Mouse (Mus musculus): ENCODE data around the gene Per2. TPM values are rescaled to one million over a fixed set of nuclear protein-coding genes. Genes with fewer than 3 reads are reported as not detected.

The Per2 gene
- total RNA-seq, 2 experiments from 2014 or later = 4.9 to 6.8 TPM

DNA sequence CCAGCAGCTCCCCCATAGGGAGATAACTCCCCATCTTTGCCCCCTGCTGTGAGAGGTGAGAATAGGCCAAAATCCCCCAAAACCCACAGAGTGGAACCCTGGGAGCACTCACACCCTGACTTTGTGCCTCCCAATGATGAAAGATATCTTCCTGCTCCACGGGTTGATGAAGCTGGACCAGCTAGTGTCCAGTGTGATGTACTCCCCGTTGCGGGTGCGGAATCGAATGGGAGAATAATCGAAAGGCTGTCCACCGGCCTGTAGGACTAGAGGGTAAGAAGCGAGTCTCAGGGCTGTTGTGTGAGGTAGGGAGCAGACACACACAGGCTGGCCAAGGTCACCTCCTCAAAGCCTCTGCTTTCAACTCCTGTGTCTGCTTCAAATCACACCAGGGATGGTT lies 24.2 kb downstream of the Per2 start:
- DNase-seq = no peak

- DNase-seq = no peak
Measured at GRCm38 (mm10) chr1:91430761-91431160, 28.4 kb downstream of the Per2 start.

GRCm38 (mm10) chr1:91429212-91429611 lies 29.9 kb downstream of the Per2 start:
- DNase-seq = no peak

DNA sequence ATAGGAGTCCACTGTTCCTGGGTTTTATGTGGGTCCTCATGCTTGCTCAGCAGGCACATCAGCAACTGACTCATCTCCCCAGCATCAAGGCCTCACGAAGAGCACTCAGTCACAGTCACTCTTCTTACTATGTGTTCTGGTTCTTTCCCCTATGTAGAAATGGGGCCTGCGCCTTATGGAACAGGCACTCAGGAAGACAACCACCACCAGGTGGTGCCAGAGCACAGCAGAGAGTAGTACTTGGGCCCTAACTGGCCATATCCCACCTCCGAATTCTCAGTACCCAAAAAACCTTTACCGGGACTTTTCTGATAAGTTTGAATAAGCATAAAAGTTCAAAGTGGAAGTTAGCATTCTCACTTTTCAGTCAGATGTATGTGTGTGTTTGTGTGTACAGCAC lies 30.5 kb downstream of the Per2 start:
- peak; percentile 88 for DNase-seq

- DNase-seq = no peak
Measured at GRCm38 (mm10) chr1:91426397-91426796, 32.7 kb downstream of the Per2 start.

- DNase-seq = no peak
Measured at GRCm38 (mm10) chr1:91420601-91421065, 38.5 kb downstream of the Per2 start.

GRCm38 (mm10) chr1:91419862-91420600 lies 39.1 kb downstream of the Per2 start:
- DNase-seq = no peak

DNA sequence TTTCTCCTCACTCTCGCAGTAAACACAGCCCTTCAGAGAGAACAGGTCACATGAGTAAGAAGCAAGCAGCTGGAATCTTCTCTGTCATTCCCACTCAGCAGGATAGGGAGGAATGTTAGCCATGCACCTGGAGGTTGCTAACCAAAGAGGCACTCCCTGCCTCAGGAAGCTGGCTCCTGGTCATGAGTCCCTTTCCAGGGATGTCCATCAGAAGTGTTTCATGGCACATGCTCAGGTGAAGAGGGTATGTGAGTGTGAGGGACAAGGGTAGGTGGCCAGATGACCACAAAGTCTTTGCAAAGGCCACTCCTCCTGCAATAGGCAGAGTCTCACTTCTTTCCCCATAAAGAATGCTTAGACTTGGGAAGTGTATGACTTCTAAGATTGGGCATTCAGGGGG lies 41.1 kb downstream of the Per2 start:
- DNase-seq = no peak

GRCm38 (mm10) chr1:91415311-91415710 lies 43.8 kb downstream of the Per2 start:
- no peak for DNase-seq

GRCm38 (mm10) chr1:91414903-91415302 lies 44.2 kb downstream of the Per2 start:
- no peak for DNase-seq

GRCm38 (mm10) chr1:91413898-91414594 lies 45.1 kb downstream of the Per2 start, which contains the start of gene Hes6:
Gene Hes6, minus strand, starts transcription at chr1:91414038.
- DNase-seq = peak; percentile 88

GRCm38 (mm10) chr1:91413536-91413897 lies 45.6 kb downstream of the Per2 start:
- no peak for DNase-seq

- peak; percentile 89 for DNase-seq
Measured at GRCm38 (mm10) chr1:91413030-91413506, 46.1 kb downstream of the Per2 start.

DNA sequence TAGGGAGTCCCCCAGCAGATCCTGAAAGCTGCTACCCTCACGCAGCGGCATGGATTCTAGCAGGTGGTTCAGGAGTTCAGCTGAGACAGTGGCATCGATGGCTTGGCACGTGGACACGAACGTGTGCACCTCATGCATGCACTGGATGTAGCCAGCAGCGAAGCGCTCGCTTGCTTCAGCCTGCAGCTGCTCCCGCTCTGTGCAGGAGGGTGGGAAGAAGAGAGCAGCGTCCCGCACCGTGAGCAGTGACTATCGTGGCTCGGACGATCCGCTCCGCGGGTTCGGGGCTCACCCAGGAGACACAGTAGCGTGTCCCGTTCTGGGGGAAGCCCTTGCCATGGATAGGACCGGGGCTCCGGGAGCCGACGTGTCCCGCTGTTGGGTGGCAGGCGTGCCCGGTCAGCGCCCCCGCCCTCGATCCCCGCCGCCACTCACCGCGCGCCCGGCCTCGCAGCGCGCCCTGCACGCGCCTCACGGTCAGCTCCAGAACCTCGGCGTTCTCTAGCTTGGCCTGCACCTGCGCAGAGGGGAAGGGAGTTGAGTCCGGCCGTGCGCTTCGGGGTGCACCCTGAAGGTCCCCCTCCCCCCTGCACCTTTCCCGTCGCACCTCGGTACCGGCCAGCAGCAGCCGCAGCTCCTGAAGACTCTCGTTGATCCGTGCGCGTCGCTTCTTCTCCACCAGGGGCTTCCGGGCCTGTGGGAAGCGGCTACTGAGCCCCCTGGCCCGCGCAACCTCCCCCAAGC lies 46.7 kb downstream of the Per2 start:
- DNase-seq = peak; percentile 41

GRCm38 (mm10) chr1:91411631-91412285 lies 47.4 kb downstream of the Per2 start:
- DNase-seq = no peak

- no peak for DNase-seq
Measured at GRCm38 (mm10) chr1:91407819-91408218, 51.3 kb downstream of the Per2 start.

DNA sequence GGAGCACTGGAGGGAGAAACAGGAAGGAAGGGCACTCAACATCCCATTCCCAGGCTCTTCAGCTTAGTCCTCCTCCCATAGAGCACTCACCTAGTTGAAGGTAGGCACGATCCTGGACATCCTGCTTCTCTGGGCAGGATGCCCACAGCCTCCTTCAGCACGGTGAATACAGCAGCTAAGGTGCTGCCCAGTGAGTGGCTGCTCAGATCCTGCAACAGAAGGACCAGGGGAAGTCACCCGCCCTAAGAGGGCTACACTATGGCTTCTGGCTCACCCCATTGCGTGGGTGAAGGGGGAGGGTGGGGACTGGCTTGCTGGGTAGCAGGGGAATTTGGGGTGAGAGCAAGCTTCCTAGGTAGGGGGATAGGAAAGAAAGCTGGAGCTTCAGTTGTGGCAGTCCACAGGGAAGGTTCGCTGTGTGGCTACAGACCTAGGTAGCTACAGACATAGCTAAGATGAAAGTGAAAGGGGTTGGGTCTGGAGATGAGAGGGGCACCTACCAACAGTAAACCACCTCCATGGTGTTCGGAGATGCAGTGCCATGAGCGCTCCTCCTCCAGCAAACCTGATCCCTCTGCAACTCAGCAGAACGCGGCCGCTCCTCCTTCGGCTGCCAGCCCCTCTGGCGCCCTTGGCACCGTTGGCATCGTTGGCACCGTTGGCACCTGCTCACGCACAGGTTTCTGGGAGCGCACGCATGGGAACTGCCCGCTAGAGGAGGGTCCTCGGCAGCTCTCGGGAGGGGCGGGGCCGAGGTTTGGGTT lies 53.5 kb downstream of the Per2 start:
- peak; percentile 60 for DNase-seq

- no peak for DNase-seq
Measured at GRCm38 (mm10) chr1:91404976-91405375, 54.1 kb downstream of the Per2 start.

DNA sequence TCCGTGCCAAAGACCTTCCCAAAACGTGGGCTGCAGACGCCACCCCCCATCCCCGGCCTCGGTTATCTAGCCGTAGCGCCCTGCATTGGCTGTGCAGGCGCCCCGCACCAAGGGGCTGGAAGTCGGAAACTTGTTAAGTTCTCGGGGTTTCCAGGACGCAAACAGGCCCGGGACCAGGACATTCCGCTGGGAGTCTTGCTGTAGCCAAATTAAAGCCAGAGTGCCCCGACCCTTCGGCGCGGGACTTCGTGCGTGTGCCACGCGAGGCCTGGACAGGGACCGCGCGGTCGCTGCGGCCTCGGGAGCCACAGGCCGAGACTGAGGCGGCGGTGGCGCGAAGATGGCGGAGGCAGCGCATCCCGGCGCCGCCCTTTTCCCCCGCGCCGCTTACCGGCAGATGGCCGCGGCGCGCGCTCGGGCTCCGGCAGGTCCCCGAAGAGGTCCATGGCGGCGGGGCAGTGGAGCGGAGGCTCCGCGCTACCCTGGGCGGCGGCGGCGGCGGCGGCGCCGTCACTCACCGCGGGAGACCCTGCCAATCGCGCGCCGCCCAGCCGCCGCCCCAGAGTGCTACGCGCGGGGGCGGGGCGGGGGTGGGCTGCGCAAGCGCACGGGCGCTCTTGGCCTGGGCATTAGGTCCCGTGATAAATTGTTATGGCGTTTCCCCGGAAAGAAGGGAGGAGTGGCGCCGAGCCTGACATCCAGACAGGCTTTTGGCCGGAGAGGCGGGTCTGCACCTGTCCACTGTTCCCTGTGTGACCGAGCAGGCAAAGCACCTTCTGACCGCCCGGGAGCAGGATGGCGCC lies 60.7 kb downstream of the Per2 start, which contains the start of gene Ilkap:
TSS of gene Ilkap (minus strand) at position 556 of the 803 bp plus-strand sequence.
- DNase-seq = peak; percentile 85

DNA sequence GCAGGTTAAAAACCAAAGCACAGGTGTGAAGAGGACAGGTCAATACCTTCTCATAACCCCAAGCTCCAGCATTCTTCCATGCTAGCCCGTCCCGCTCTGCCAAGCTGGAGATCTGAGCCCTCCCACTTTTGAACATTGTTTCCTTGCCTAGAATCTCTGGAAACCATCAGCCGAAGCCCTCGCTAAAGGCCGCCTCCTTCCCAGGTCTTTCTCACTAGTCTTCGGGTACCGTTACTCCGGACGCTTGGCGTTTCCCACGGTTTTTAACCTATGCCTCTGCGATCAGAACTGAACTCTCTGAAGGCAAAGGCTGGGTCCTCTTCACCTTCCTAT lies 61.2 kb downstream of the Per2 start:
- no peak for DNase-seq

DNA sequence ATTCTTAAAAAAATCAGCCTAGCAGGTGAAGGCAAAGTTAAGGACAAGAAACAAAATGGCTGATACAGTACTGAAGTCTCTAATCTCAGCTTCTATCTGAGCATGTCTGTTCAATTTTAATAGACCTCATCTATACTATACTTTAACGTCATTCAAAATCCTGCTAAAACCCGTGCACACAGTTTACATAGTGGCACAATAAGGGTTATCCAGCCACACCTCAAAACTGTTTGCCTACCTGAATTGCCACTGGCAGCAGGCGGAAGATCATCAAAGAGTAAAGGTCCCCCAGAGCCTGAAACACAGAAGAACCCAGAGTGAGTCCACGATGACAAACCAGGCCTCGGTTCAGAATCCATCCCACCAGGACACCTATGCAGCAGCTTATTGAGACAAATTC lies 68.8 kb downstream of the Per2 start:
- no peak for DNase-seq

Data from gastrocnemius, postnatal 10 days (tissue).